Mouse (Mus musculus): ENCODE data around the gene Itprid1. TPM values are rescaled to one million over a fixed set of nuclear protein-coding genes. Genes with fewer than 3 reads are reported as not detected.

Itprid1 gene
- total RNA-seq, 2 experiments from 2014 or later = not detected

Other genes starting within 250 kb of the Itprid1 start
- not detected for gene Neurod6, start 155.6 kb upstream of the Itprid1 start, total RNA-seq (2021)
- not detected for gene Ppp1r17, start 180.6 kb downstream of the Itprid1 start, total RNA-seq (2021)

All from heart, postnatal 10 days (tissue).